Mouse (Mus musculus): Measurements from ENCODE around the gene Hexim1. TPM values are rescaled to one million over a fixed set of nuclear protein-coding genes. Genes with fewer than 3 reads are reported as not detected.

Gene Hexim1
- polyA plus RNA-seq, 1 experiment from 2014 or later, result 5.4 TPM

DNA sequence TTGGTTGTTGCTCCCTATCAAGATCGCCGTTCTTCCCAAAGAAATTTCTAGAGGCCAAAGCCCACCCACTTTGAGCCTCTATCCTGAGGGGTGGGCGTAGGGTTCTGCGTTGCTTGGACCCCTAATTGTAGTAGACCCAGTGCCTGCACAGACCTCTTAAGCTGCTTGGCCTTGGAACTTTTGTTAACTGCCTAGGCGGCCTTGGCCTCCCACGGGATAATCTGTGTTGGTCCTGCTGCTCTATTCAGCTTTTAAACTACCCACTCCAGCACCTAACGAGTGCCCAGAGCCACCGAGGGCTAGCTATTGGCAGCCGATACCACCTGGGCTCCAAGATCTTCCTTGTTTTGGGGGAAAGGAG, 3.5 kb upstream of the Hexim1 start:
- H3K4me2 ChIP-seq, result peak overlapping the region; percentile 75
- peak overlapping the region; percentile 78 for H3K27ac ChIP-seq
- no peaks in the 10 kb centered on the region for H3K9me3 ChIP-seq
- peak overlapping the region; percentile 35 for H3K4me3 ChIP-seq (replicated peaks)
- peaks cover 22% of the 10 kb centered on the region for H3K4me1 ChIP-seq
- WGBS, result 33% methylated on average over 9 of the region's 9 CpGs
- H3K36me3 ChIP-seq, result no peaks in the 10 kb centered on the region
- ATAC-seq (ENCODE audit: insufficient read depth, low FRiP score, low read depth), result no peak
- H3K9ac ChIP-seq, result no peak overlapping the region
- no peaks in the 10 kb centered on the region for H3K27me3 ChIP-seq (replicated peaks)

DNA sequence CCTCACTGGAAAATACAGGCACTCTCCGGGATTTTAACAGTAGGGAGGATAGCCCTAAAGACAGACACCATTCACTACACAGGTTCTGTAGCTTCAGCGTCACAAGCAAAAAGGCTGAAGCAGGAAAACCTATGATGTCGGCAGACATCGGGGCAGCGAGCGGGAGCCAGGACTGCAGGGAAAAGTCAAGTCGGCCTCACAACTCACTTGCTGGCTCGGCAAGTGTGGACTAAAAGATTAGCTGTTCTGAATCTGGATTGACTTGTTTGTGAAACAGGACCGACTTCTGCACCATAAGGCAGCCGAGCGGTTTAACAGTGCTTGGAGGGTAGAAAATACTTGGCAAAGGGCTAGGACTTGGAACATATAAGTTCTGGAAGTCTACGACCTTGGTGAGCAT, 3.0 kb upstream of the Hexim1 start:
- H3K4me2 ChIP-seq, result peak overlapping the region; percentile 75; the same call in 1 of the 2 replicates
- no peak for ATAC-seq (ENCODE audit: insufficient read depth, low FRiP score, low read depth)
- 57% methylated on average over 12 of the region's 12 CpGs for WGBS
- H3K4me3 ChIP-seq (replicated peaks), result no peak overlapping the region
- H3K9me3 ChIP-seq, result no peaks in the 10 kb centered on the region
- H3K9ac ChIP-seq, result no peak overlapping the region
- H3K36me3 ChIP-seq, result no peaks in the 10 kb centered on the region
- H3K4me1 ChIP-seq, result peaks cover 22% of the 10 kb centered on the region
- peak overlapping the region; percentile 78 for H3K27ac ChIP-seq
- no peaks in the 10 kb centered on the region for H3K27me3 ChIP-seq (replicated peaks)

- Histone ChIP-seq H3K9me3 (no peaks in the 10 kb centered on the region), H3K9ac (no peak overlapping the region), H3K4me3 (replicated peaks) (no peak overlapping the region), H3K27me3 (replicated peaks) (no peaks in the 10 kb centered on the region), H3K4me1 (peaks cover 27% of the 10 kb centered on the region), H3K36me3 (no peaks in the 10 kb centered on the region), H3K27ac (peak overlapping the region; percentile 78), H3K4me2 (no peak overlapping the region)
- 78% methylated on average over 4 of the region's 4 CpGs for WGBS
- no peak for ATAC-seq (ENCODE audit: insufficient read depth, low FRiP score, low read depth)
Observed at GRCm38 (mm10) chr11:103113771-103114170, 2.3 kb upstream of the Hexim1 start.

DNA sequence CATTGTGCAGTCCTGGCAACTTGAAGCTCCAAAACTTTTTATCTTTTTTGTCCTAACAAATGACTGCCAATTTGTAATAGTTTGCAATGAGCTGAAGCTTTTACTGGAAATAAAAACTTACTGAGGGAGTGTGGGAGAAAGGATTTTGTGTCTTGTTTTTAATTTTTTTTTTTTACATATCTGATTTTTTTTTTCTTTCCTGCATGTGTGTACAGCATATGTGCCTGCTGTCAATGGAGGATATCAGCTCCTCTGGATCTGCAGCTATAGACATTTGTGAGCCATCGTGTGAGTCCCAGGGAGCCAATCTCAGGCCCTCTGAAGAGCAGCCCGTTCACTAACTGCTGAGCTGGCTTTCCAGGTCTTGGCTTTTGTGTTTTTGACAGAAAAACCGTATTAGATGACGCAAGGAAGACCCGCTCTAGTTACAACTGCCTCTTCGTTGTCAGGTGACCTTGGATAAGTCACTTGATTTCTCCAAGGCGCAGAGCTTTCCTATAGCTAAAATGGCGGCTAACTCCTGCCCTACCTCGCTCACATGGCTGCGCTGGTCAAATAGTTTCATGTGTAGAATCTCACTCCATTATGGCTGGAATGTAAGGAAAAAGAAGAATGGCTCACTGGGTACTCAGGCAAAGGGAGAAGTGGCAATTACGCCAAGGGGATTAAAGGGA, 1.6 kb upstream of the Hexim1 start:
- Histone ChIP-seq H3K36me3 (no peaks in the 10 kb centered on the region), H3K9ac (peak overlapping the region; percentile 51; the same call in 1 of the 2 replicates), H3K9me3 (no peaks in the 10 kb centered on the region), H3K27me3 (replicated peaks) (no peaks in the 10 kb centered on the region), H3K4me1 (peaks cover 29% of the 10 kb centered on the region), H3K4me3 (replicated peaks) (peak overlapping the region; percentile 66), H3K4me2 (peak overlapping the region; percentile 59), H3K27ac (peak overlapping the region; percentile 95; the same call in 1 of the 2 replicates)
- WGBS, result 84% methylated on average over 11 of the region's 11 CpGs
- no peak for ATAC-seq (ENCODE audit: insufficient read depth, low FRiP score, low read depth)

DNA sequence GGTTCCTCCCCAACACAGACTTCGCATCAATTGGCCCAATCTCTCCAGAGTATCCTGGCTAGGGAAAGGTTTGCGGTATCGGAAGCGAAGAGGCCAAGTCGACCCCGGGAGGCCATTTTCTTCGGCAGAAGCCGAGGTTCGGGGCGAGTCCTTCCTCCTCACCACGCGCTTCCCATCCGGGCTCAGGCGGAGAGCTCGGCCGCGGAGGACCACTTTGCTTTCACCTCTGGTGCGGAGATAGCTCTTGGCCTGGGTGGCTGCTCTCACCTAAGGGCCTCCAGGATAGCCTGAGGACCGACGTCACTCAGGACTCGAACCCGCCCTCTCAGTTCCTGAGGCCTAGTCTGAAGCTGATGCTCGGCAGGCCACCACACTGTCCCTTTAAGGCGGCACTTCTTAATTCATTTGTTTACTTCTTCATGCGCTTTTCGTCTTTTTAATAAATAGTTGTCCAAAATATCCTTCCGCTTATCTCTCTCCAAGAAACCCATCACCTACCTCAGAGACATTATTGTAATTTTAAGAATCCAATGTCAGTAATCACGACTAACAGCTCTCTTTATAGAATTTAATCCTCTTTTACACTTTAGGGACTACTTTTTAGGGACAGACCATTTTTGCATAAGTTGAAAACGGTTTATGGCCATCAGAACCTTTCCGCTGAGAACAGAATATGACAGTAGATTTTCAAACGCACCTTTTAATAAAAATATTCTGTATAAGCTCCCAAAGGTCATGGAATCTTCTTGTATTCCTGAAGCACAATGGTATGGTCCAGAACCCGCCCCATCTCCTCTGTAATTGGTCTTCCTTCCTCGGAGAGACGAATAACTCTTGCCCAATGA, 646 bp upstream of the Hexim1 start:
- ATAC-seq (ENCODE audit: insufficient read depth, low FRiP score, low read depth), result peak; percentile 74
- no peaks in the 10 kb centered on the region for H3K36me3 ChIP-seq
- peak overlapping the region; percentile 51; the same call in 1 of the 2 replicates for H3K9ac ChIP-seq
- peaks cover 29% of the 10 kb centered on the region for H3K4me1 ChIP-seq
- H3K4me3 ChIP-seq (replicated peaks), result peak overlapping the region; percentile 66
- under 1% methylated on average over 34 of the region's 34 CpGs for WGBS
- H3K9me3 ChIP-seq, result no peaks in the 10 kb centered on the region
- no peaks in the 10 kb centered on the region for H3K27me3 ChIP-seq (replicated peaks)
- peak overlapping the region; percentile 95 for H3K27ac ChIP-seq
- H3K4me2 ChIP-seq, result peak overlapping the region; percentile 59

- Histone ChIP-seq H3K4me1 (peaks cover 18% of the 10 kb centered on the region), H3K27me3 (replicated peaks) (no peaks in the 10 kb centered on the region), H3K36me3 (no peaks in the 10 kb centered on the region), H3K4me3 (replicated peaks) (peak overlapping the region; percentile 74), H3K9ac (peak overlapping the region; percentile 57), H3K4me2 (peak overlapping the region; percentile 80), H3K27ac (peak overlapping the region; percentile 94), H3K9me3 (no peaks in the 10 kb centered on the region)
- WGBS, result under 1% methylated on average over 35 of the region's 35 CpGs
- ATAC-seq (ENCODE audit: insufficient read depth, low FRiP score, low read depth), result 0 out of 2 replicates have a peak, but pooled peaks have one; percentile 20
Observed at GRCm38 (mm10) chr11:103116959-103117590, 1.0 kb downstream of the Hexim1 start.

GRCm38 (mm10) chr11:103117591-103118009, 1.6 kb downstream of the Hexim1 start:
- under 1% methylated on average over 38 of the region's 38 CpGs for WGBS

GRCm38 (mm10) chr11:103118866-103119265, 2.8 kb downstream of the Hexim1 start:
- Histone ChIP-seq H3K4me3 (replicated peaks) (peak overlapping the region; percentile 74; the same call in 1 of the 2 replicates), H3K27me3 (replicated peaks) (no peaks in the 10 kb centered on the region), H3K36me3 (no peaks in the 10 kb centered on the region), H3K27ac (no peak overlapping the region), H3K9me3 (no peaks in the 10 kb centered on the region), H3K4me1 (peaks cover 10% of the 10 kb centered on the region), H3K9ac (no peak overlapping the region), H3K4me2 (peak overlapping the region; percentile 80)
- 71% methylated on average over 2 of the region's 2 CpGs for WGBS
- ATAC-seq (ENCODE audit: insufficient read depth, low FRiP score, low read depth), result no peak

More at GRCm38 (mm10) chr11:103117591-103118009, 1.6 kb downstream of the Hexim1 start:
- Histone ChIP-seq H3K4me3 (replicated peaks) (peak overlapping the region; percentile 74), H3K27me3 (replicated peaks) (no peaks in the 10 kb centered on the region), H3K9me3 (no peaks in the 10 kb centered on the region), H3K4me2 (peak overlapping the region; percentile 80), H3K27ac (peak overlapping the region; percentile 94), H3K9ac (peak overlapping the region; percentile 57; the same call in 1 of the 2 replicates), H3K36me3 (no peaks in the 10 kb centered on the region), H3K4me1 (peaks cover 13% of the 10 kb centered on the region)
- no peak for ATAC-seq (ENCODE audit: insufficient read depth, low FRiP score, low read depth)

GRCm38 (mm10) chr11:103119609-103120008, 3.6 kb downstream of the Hexim1 start:
- peaks cover 7% of the 10 kb centered on the region for H3K4me1 ChIP-seq
- H3K36me3 ChIP-seq, result no peaks in the 10 kb centered on the region
- H3K9me3 ChIP-seq, result no peaks in the 10 kb centered on the region
- no peak for ATAC-seq (ENCODE audit: insufficient read depth, low FRiP score, low read depth)
- H3K4me3 ChIP-seq (replicated peaks), result no peak overlapping the region
- no peak overlapping the region for H3K4me2 ChIP-seq
- H3K27me3 ChIP-seq (replicated peaks), result no peaks in the 10 kb centered on the region
- 49% methylated on average over 5 of the region's 5 CpGs for WGBS
- no peak overlapping the region for H3K27ac ChIP-seq
- no peak overlapping the region for H3K9ac ChIP-seq

DNA sequence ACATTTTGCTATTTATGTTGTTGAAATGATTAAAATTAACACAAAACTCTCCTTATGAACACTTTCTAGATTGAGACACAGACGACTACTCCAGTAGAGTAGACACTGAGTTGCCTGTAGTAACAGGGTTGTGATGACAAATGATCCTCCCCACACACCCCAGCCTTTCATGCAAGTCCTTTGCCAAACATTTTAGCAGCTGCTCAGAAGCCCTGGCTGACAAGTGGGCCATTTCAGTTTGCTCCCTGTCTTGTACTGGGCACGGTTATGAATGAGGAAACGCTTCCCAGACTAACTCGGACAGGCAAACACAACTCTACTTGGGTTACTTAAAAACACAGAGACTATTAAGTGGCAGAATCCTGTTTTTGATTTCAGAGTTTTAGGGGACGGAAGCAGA, 4.3 kb downstream of the Hexim1 start:
- no peaks in the 10 kb centered on the region for H3K9me3 ChIP-seq
- no peaks in the 10 kb centered on the region for H3K27me3 ChIP-seq (replicated peaks)
- H3K4me3 ChIP-seq (replicated peaks), result no peak overlapping the region
- ATAC-seq (ENCODE audit: insufficient read depth, low FRiP score, low read depth), result no peak
- no peaks in the 10 kb centered on the region for H3K36me3 ChIP-seq
- 27% methylated on average over 5 of the region's 5 CpGs for WGBS
- H3K4me2 ChIP-seq, result no peak overlapping the region
- no peak overlapping the region for H3K9ac ChIP-seq
- no peak overlapping the region for H3K27ac ChIP-seq
- H3K4me1 ChIP-seq, result peaks cover 6% of the 10 kb centered on the region

GRCm38 (mm10) chr11:103131701-103132575, 15.9 kb downstream of the Hexim1 start, which contains the start of gene Hexim2:
TSS of gene Hexim2 (plus strand) at chr11:103132429.
- WGBS, result under 1% methylated on average over 39 of the region's 39 CpGs

More at GRCm38 (mm10) chr11:103131701-103132575, 15.9 kb downstream of the Hexim1 start, which contains the start of gene Hexim2:
- H3K4me1 ChIP-seq, result peaks cover 24% of the 10 kb centered on the region
- no peaks in the 10 kb centered on the region for H3K36me3 ChIP-seq
- no peaks in the 10 kb centered on the region for H3K27me3 ChIP-seq (replicated peaks)
- H3K4me2 ChIP-seq, result peak within 1 kb of the TSS; percentile 70
- peak within 1 kb of the TSS; percentile 92 for H3K4me3 ChIP-seq (replicated peaks)
- ATAC-seq (ENCODE audit: insufficient read depth, low FRiP score, low read depth), result peak; percentile 40; the same call in 1 of the 2 replicates
- peak within 1 kb of the TSS; percentile 99 for H3K9ac ChIP-seq
- H3K27ac ChIP-seq, result peak within 1 kb of the TSS; percentile 97
- no peaks in the 10 kb centered on the region for H3K9me3 ChIP-seq
